Mouse (Mus musculus) midbrain, embryonic 13.5 days (tissue): ENCODE results near the gene Rbms1. TPM values are rescaled to one million over a fixed set of nuclear protein-coding genes. Genes with fewer than 3 reads are reported as not detected.

Experiments used
- ATAC-seq: fragments of 200-750 bp; cut with Nextera tagmentation; 2 replicates; pipeline ENCODE4 v1.8.0; 2017; ENCODE audit warnings: mild to moderate bottlenecking, moderate TSS enrichment, moderate library complexity
- H3K27ac ChIP-seq: fragments of 300-500 bp; sonication (generic); 2 replicates; pipeline ENCODE4 v1.5.1; 2015; ENCODE audit warnings: inconsistent platforms, mild to moderate bottlenecking, moderate library complexity
- H3K27me3 ChIP-seq: fragments of 300-500 bp; sonication (generic); 2 replicates; pipeline ENCODE4 v1.6.1; 2015; ENCODE audit warnings: mild to moderate bottlenecking, inconsistent platforms
- H3K36me3 ChIP-seq: fragments of 300-500 bp; sonication (generic); 2 replicates; pipeline ENCODE4 v1.6.1; 2015; ENCODE audit warnings: mild to moderate bottlenecking, inconsistent platforms
- H3K4me1 ChIP-seq: fragments of 300-500 bp; sonication (generic); replicated peaks from 2 replicates; pipeline ENCODE4 v1.6.1; 2015; ENCODE audit warnings: inconsistent platforms
- H3K4me2 ChIP-seq: fragments of 300-500 bp; sonication (generic); replicated peaks from 2 replicates; pipeline ENCODE4 v1.6.1; 2015; ENCODE audit warnings: moderate library complexity, mild to moderate bottlenecking, inconsistent platforms
- H3K4me3 ChIP-seq: fragments of 300-500 bp; sonication (generic); replicated peaks from 2 replicates; pipeline ENCODE4 v1.5.1; 2015; ENCODE audit warnings: mild to moderate bottlenecking, inconsistent platforms
- H3K9ac ChIP-seq: fragments of 300-500 bp; sonication (generic); replicated peaks from 2 replicates; pipeline ENCODE4 v1.6.1; 2015; ENCODE audit warnings: mild to moderate bottlenecking, inconsistent platforms
- H3K9me3 ChIP-seq: fragments of 300-500 bp; sonication (generic); 2 replicates; pipeline ENCODE4 v1.6.1; 2016; ENCODE audit warnings: mild to moderate bottlenecking, inconsistent platforms
- WGBS: fragments of 180-500 bp; shearing (Covaris S2); methylation state at CpG from one replicate; pipeline ENCODE4 v1.1.7; 2015; 5-methylcytosine and 5-hydroxymethylcytosine counted together
- polyA plus RNA-seq: library from polyadenylated mRNA; unstranded; fragments of >200 nt; fragmentation: Nextera tagmentation; extraction: Ambion mirVana; gene quantifications from 2 replicates; pipeline ENCODE4 v1.2.1, GENCODE M21; 2015

Gene Rbms1
- polyA plus RNA-seq, 1 experiment from 2014 or later, result 32.0 TPM

DNA sequence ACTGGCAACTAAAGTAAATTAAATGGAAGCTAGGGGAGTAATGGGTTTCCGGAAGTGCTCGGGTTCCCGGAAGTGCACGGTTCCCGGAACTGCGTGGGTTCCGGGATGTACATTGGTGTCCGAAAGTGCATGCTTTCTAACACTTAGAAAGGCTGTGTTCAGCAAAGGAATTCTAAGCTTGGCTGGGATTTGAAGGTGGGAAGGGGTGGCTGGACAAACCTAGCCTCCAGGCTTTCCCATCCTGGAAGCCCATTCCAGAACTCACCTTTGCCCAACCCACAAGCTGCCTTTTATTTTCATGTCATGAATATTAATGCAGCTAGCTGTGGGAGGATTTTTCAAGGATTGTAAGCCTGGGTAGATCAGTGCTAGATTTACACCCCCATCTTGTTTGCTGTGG is 51.3 kb downstream of the Rbms1 start:
- Histone ChIP-seq H3K4me3 (no peak overlapping the region), H3K4me2 (no peak overlapping the region), H3K4me1 (peaks cover 8% of the 10 kb centered on the region; the same call in 1 of the 2 replicates), H3K36me3 (no peaks in the 10 kb centered on the region), H3K27me3 (no peaks in the 10 kb centered on the region), H3K9me3 (no peaks in the 10 kb centered on the region), H3K9ac (no peak overlapping the region), H3K27ac (no peak overlapping the region)
- 88% methylated on average over 8 of the region's 8 CpGs for WGBS
- no peak for ATAC-seq

- Histone ChIP-seq H3K36me3 (no peaks in the 10 kb centered on the region), H3K4me2 (no peak overlapping the region), H3K9ac (no peak overlapping the region), H3K4me3 (no peak overlapping the region), H3K27ac (no peak overlapping the region), H3K9me3 (no peaks in the 10 kb centered on the region), H3K4me1 (peaks cover 8% of the 10 kb centered on the region; the same call in 1 of the 2 replicates), H3K27me3 (no peaks in the 10 kb centered on the region)
- no peak for ATAC-seq
- WGBS, result 86% methylated on average over 6 of the region's 6 CpGs
Observed at GRCm38 (mm10) chr2:60910820-60911219, 52.2 kb downstream of the Rbms1 start.

GRCm38 (mm10) chr2:60908551-60908950 is 54.4 kb downstream of the Rbms1 start:
- no peak overlapping the region for H3K9ac ChIP-seq
- no peak for ATAC-seq
- H3K27me3 ChIP-seq, result no peaks in the 10 kb centered on the region
- WGBS, result 89% methylated on average over 4 of the region's 4 CpGs
- no peak overlapping the region for H3K27ac ChIP-seq
- H3K36me3 ChIP-seq, result no peaks in the 10 kb centered on the region
- H3K4me3 ChIP-seq, result no peak overlapping the region
- H3K9me3 ChIP-seq, result no peaks in the 10 kb centered on the region
- H3K4me2 ChIP-seq, result no peak overlapping the region
- H3K4me1 ChIP-seq, result peaks cover 8% of the 10 kb centered on the region; the same call in 1 of the 2 replicates

GRCm38 (mm10) chr2:60908116-60908515 is 54.9 kb downstream of the Rbms1 start:
- Histone ChIP-seq H3K36me3 (no peaks in the 10 kb centered on the region), H3K9me3 (no peaks in the 10 kb centered on the region), H3K9ac (no peak overlapping the region), H3K4me2 (no peak overlapping the region), H3K27me3 (no peaks in the 10 kb centered on the region), H3K27ac (no peak overlapping the region), H3K4me1 (peaks cover 8% of the 10 kb centered on the region; the same call in 1 of the 2 replicates), H3K4me3 (no peak overlapping the region)
- no peak for ATAC-seq
- 93% methylated on average over 12 of the region's 12 CpGs for WGBS

GRCm38 (mm10) chr2:60905283-60905682 is 57.7 kb downstream of the Rbms1 start:
- H3K4me3 ChIP-seq, result no peak overlapping the region
- no peaks in the 10 kb centered on the region for H3K27me3 ChIP-seq
- H3K9ac ChIP-seq, result no peak overlapping the region
- no peak overlapping the region for H3K4me2 ChIP-seq
- WGBS, result 42% methylated on average over 3 of the region's 3 CpGs
- H3K27ac ChIP-seq, result no peak overlapping the region
- no peaks in the 10 kb centered on the region for H3K36me3 ChIP-seq
- H3K9me3 ChIP-seq, result no peaks in the 10 kb centered on the region
- H3K4me1 ChIP-seq, result no peaks in the 10 kb centered on the region
- ATAC-seq, result no peak

DNA sequence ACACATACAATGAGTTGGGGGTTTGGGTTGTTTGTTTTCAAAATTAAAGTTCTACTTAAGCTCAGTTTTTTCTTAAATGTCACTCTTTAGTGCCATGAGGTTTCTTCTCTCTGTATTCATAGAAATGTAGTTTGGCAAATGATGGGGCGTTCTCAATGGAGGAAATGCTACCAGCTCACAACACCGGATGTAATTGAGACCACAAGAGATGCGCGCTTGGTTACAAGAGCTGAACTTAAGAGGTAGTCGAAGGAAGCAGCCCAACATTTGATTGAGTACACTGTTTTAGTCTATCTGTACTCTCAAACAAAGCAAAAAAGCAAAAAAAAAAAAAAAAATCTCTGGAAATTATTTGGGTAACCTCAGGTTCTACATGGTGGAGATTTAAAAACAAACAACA is 58.9 kb downstream of the Rbms1 start:
- no peak overlapping the region for H3K4me3 ChIP-seq
- H3K27ac ChIP-seq, result no peak overlapping the region
- H3K9ac ChIP-seq, result no peak overlapping the region
- H3K4me2 ChIP-seq, result no peak overlapping the region
- H3K27me3 ChIP-seq, result no peaks in the 10 kb centered on the region
- H3K36me3 ChIP-seq, result no peaks in the 10 kb centered on the region
- ATAC-seq, result no peak
- no peaks in the 10 kb centered on the region for H3K9me3 ChIP-seq
- H3K4me1 ChIP-seq, result no peaks in the 10 kb centered on the region
- 87% methylated on average over 5 of the region's 5 CpGs for WGBS

GRCm38 (mm10) chr2:60903535-60903934 is 59.5 kb downstream of the Rbms1 start:
- Histone ChIP-seq H3K27me3 (no peaks in the 10 kb centered on the region), H3K4me3 (no peak overlapping the region), H3K9me3 (no peaks in the 10 kb centered on the region), H3K4me1 (no peaks in the 10 kb centered on the region), H3K27ac (no peak overlapping the region), H3K4me2 (no peak overlapping the region), H3K36me3 (no peaks in the 10 kb centered on the region), H3K9ac (no peak overlapping the region)
- no peak for ATAC-seq
- WGBS, result 89% methylated on average over 7 of the region's 7 CpGs

DNA sequence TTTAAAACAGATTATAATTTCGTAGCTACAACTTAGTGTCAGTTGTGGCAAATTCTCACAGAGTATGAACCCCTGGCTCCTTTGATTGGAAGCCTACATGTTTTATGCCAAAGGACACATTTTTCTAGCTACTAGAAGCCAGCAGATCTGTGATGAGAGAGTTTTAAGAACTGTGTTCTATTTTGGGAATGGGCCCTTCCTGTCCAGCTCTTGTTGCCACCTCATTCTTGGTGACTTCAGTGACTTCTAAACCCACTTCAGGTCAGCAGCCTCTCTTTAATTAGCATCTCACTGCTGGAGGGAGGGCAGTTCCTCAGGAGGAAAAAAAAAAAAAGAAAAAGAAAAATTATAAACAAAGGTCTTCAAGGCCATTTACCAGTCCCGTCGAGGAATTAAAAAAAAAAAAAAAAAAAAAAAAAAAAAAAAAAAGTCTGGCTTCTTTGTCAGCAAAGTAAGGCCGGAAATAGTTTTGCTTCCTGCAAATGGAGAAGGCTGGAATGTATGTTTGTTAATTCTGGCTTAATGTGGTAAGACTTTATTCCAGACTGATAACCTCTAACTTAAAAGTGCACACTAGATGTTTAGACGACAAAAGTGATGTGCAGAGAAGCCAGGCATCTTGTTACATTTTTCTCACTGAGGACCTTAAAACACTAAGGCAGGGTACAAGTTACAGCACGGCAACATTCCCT is 60.4 kb downstream of the Rbms1 start:
- Histone ChIP-seq H3K9me3 (no peaks in the 10 kb centered on the region), H3K27me3 (no peaks in the 10 kb centered on the region), H3K9ac (no peak overlapping the region), H3K36me3 (no peaks in the 10 kb centered on the region), H3K4me1 (no peaks in the 10 kb centered on the region), H3K4me3 (no peak overlapping the region), H3K27ac (no peak overlapping the region), H3K4me2 (no peak overlapping the region)
- 81% methylated on average over 6 of the region's 6 CpGs for WGBS
- no peak for ATAC-seq

- 82% methylated on average over 15 of the region's 15 CpGs for WGBS
Observed at GRCm38 (mm10) chr2:60901511-60901951, 61.5 kb downstream of the Rbms1 start.

GRCm38 (mm10) chr2:60901013-60901412 is 62.0 kb downstream of the Rbms1 start:
- Histone ChIP-seq H3K36me3 (no peaks in the 10 kb centered on the region), H3K9me3 (no peaks in the 10 kb centered on the region), H3K27ac (no peak overlapping the region), H3K9ac (no peak overlapping the region), H3K4me1 (no peaks in the 10 kb centered on the region), H3K4me3 (no peak overlapping the region), H3K4me2 (no peak overlapping the region), H3K27me3 (no peaks in the 10 kb centered on the region)
- no peak for ATAC-seq
- 89% methylated on average over 6 of the region's 6 CpGs for WGBS

More at GRCm38 (mm10) chr2:60901511-60901951, 61.5 kb downstream of the Rbms1 start:
- H3K4me3 ChIP-seq, result no peak overlapping the region
- H3K27ac ChIP-seq, result no peak overlapping the region
- no peaks in the 10 kb centered on the region for H3K9me3 ChIP-seq
- ATAC-seq, result no peak
- H3K36me3 ChIP-seq, result no peaks in the 10 kb centered on the region
- no peak overlapping the region for H3K4me2 ChIP-seq
- no peaks in the 10 kb centered on the region for H3K4me1 ChIP-seq
- H3K27me3 ChIP-seq, result no peaks in the 10 kb centered on the region
- H3K9ac ChIP-seq, result no peak overlapping the region

GRCm38 (mm10) chr2:60893042-60893441 is 70.0 kb downstream of the Rbms1 start:
- no peak for ATAC-seq
- H3K27me3 ChIP-seq, result no peaks in the 10 kb centered on the region
- H3K4me3 ChIP-seq, result no peak overlapping the region
- no peak overlapping the region for H3K9ac ChIP-seq
- H3K4me1 ChIP-seq, result no peaks in the 10 kb centered on the region
- no peaks in the 10 kb centered on the region for H3K9me3 ChIP-seq
- H3K4me2 ChIP-seq, result no peak overlapping the region
- 95% methylated on average over 1 of the region's 1 CpGs for WGBS
- no peaks in the 10 kb centered on the region for H3K36me3 ChIP-seq
- no peak overlapping the region for H3K27ac ChIP-seq

- WGBS, result 53% methylated on average over 4 of the region's 4 CpGs
Observed at GRCm38 (mm10) chr2:60883931-60884330, 79.1 kb downstream of the Rbms1 start.

GRCm38 (mm10) chr2:60883043-60883365 is 80.0 kb downstream of the Rbms1 start:
- H3K27me3 ChIP-seq, result peaks cover 55% of the 10 kb centered on the region
- WGBS, result 82% methylated on average over 3 of the region's 3 CpGs
- H3K4me2 ChIP-seq, result no peak overlapping the region
- H3K27ac ChIP-seq, result no peak overlapping the region
- H3K9me3 ChIP-seq, result no peaks in the 10 kb centered on the region
- no peak overlapping the region for H3K9ac ChIP-seq
- no peak for ATAC-seq
- H3K36me3 ChIP-seq, result no peaks in the 10 kb centered on the region
- no peak overlapping the region for H3K4me3 ChIP-seq
- peaks cover 19% of the 10 kb centered on the region for H3K4me1 ChIP-seq

More at GRCm38 (mm10) chr2:60883931-60884330, 79.1 kb downstream of the Rbms1 start:
- Histone ChIP-seq H3K4me1 (peaks cover 17% of the 10 kb centered on the region), H3K4me3 (no peak overlapping the region), H3K27ac (no peak overlapping the region), H3K36me3 (no peaks in the 10 kb centered on the region), H3K4me2 (no peak overlapping the region), H3K27me3 (peaks cover 46% of the 10 kb centered on the region), H3K9ac (no peak overlapping the region), H3K9me3 (no peaks in the 10 kb centered on the region)
- no peak for ATAC-seq
